Mouse (Mus musculus): ENCODE measurements at regions not wholly inside any gene's neighbourhood (a gene's known extent, or its start where the extent isn't known, plus 50 kb on each side); places are given as distances from the start of the nearest gene placed in this dataset.

DNA sequence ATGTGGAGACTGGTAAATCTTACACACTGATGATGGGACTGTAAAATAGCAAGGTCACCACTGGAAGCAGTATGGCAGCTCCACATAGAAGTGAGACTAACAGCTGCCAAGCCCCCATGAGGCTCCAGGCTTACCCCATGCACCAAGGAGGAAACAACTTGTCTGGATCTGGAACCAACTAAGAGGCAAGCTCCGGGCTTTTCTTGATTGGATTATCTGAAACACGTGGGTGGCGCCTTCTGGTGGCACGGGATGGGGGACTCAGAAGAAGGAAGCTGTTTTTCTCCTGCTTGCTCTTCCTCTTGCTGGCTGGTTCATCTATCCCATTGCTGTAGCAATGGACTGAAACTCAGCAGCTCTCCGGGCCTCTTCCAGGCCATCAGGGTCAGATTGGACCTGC is 171.5 kb upstream of the Sulf2 start:
- Histone ChIP-seq H3K4me3 (ENCODE audit: low read depth, low read length) (no peak overlapping the region), H3K9me3 (replicated peaks; ENCODE audit: control insufficient read depth, low read length) (no peaks in the 10 kb centered on the region), H3K9ac (ENCODE audit: low read depth, low read length) (no peak overlapping the region), H3K4me2 (ENCODE audit: low read depth, low read length) (no peak overlapping the region), H3K27ac (ENCODE audit: low read length) (no peak overlapping the region), H3K27me3 (ENCODE audit: control insufficient read depth, insufficient read depth, low read depth, low read length) (no peaks in the 10 kb centered on the region), H3K36me3 (ENCODE audit: control insufficient read depth, insufficient read depth) (no peaks in the 10 kb centered on the region), H3K4me1 (ENCODE audit: control insufficient read depth, low read depth, low read length) (no peaks in the 10 kb centered on the region)
- 52% methylated on average over 5 of the region's 5 CpGs for WGBS (ENCODE audit: insufficient replicate concordance)
- ATAC-seq (ENCODE audit: low read depth), result no peak

DNA sequence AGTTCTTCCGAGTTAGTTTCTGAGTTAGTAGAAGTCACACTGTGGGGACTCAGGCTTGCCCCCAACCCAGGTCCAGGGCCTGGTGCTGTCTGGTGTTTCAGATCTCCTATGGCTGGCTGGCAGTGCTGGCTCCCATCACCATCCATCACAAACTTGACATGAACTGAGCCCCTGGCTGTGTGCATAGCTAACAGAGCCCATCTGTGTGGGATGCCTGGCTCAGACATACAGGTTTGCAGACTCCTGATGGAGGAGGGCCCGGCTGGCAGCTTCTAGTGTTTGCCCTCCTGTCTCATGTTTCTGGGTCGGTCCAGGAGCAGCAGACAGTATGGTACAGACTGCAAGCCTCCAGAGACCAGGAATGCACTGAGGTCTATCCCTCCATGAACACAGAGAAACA is 169.5 kb upstream of the Sulf2 start:
- Histone ChIP-seq H3K4me3 (ENCODE audit: low read depth, low read length) (no peak overlapping the region), H3K27ac (ENCODE audit: low read length) (no peak overlapping the region), H3K4me2 (ENCODE audit: low read depth, low read length) (no peak overlapping the region), H3K9ac (ENCODE audit: low read depth, low read length) (no peak overlapping the region), H3K9me3 (replicated peaks; ENCODE audit: control insufficient read depth, low read length) (no peaks in the 10 kb centered on the region), H3K4me1 (ENCODE audit: control insufficient read depth, low read depth, low read length) (no peaks in the 10 kb centered on the region), H3K36me3 (ENCODE audit: control insufficient read depth, insufficient read depth) (no peaks in the 10 kb centered on the region), H3K27me3 (ENCODE audit: control insufficient read depth, insufficient read depth, low read depth, low read length) (no peaks in the 10 kb centered on the region)
- no peak for ATAC-seq (ENCODE audit: low read depth)
- 59% methylated on average over 3 of the region's 3 CpGs for WGBS (ENCODE audit: insufficient replicate concordance)

DNA sequence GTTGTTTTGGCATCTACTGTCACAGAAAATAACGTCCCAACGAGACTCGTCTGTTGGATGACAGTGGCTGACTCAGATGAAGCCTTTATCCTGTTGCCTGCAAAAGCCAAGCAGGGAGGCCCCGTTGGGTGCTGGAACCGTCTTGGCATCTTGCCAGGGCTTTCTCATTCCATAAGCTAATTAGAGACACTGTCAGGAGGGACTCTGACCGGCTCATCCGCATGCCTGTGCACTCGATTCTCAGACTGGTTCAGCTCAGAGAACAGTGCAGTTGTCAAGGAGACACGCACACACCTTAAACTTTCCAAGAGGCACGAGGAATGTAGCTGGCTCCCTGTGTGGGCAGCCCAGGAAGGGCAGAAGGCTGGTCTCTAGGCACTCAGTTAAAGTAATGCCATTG is 169.0 kb upstream of the Sulf2 start:
- no peaks in the 10 kb centered on the region for H3K9me3 ChIP-seq (replicated peaks; ENCODE audit: control insufficient read depth, low read length)
- no peak overlapping the region for H3K27ac ChIP-seq (ENCODE audit: low read length)
- no peaks in the 10 kb centered on the region for H3K4me1 ChIP-seq (ENCODE audit: control insufficient read depth, low read depth, low read length)
- no peaks in the 10 kb centered on the region for H3K27me3 ChIP-seq (ENCODE audit: control insufficient read depth, insufficient read depth, low read depth, low read length)
- no peak overlapping the region for H3K9ac ChIP-seq (ENCODE audit: low read depth, low read length)
- 63% methylated on average over 10 of the region's 10 CpGs for WGBS (ENCODE audit: insufficient replicate concordance)
- no peak for ATAC-seq (ENCODE audit: low read depth)
- no peaks in the 10 kb centered on the region for H3K36me3 ChIP-seq (ENCODE audit: control insufficient read depth, insufficient read depth)
- H3K4me2 ChIP-seq (ENCODE audit: low read depth, low read length), result no peak overlapping the region
- H3K4me3 ChIP-seq (ENCODE audit: low read depth, low read length), result no peak overlapping the region

DNA sequence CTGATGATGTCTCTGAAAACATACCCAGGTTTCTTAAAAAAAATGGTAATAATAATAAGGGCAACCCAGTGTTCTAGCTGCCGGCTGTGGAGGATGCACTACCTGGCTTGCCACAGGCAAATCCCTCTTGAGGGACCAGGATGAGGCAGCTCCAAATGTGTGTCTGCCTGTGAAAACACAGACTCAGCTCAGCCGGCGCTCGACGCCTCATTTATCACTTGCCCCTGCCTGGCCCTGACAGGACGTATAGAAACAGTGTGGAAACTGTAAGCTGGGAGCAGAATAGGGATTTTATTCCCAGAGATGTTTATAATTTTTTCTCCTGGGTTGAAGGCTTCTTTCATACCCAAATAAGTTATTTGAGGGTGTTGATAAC is 167.2 kb upstream of the Sulf2 start:
- WGBS (ENCODE audit: insufficient replicate concordance), result 66% methylated on average over 6 of the region's 6 CpGs
- Histone ChIP-seq H3K27me3 (ENCODE audit: control insufficient read depth, insufficient read depth, low read depth, low read length) (no peaks in the 10 kb centered on the region), H3K9ac (ENCODE audit: low read depth, low read length) (no peak overlapping the region), H3K9me3 (replicated peaks; ENCODE audit: control insufficient read depth, low read length) (no peaks in the 10 kb centered on the region), H3K4me2 (ENCODE audit: low read depth, low read length) (no peak overlapping the region), H3K36me3 (ENCODE audit: control insufficient read depth, insufficient read depth) (no peaks in the 10 kb centered on the region), H3K27ac (ENCODE audit: low read length) (no peak overlapping the region), H3K4me3 (ENCODE audit: low read depth, low read length) (no peak overlapping the region), H3K4me1 (ENCODE audit: control insufficient read depth, low read depth, low read length) (no peaks in the 10 kb centered on the region)
- ATAC-seq (ENCODE audit: low read depth), result no peak

DNA sequence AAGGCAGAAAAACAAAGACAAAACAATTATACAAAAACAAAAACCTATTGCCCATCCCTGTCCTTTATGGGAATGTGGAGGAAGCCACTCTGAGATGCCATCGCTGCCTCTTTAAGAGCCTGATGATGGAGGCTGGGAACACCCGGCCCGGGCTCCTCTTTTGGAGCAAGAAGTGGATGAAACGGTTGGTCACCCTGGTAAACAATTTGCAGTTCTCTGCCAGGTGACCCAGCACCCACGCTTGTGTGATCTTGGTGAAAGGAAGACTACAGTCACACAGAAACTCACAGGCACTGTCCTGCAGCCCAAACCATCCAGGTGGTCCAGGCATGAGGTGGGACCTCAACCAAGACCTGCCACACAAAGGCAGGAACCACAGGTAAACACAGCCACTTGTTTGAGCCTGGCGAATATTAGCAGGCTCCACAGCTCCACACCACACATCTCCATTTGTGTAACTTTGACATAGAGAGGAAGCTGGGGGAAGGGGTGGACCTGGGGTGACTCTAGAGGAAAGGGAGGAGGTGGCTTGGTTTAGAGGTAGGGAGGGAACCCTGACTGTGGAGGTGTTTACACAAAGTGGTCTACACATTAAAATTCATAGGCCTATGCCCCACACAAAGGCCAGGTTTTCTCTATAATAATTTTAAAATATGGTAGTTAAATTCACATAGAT is 166.7 kb upstream of the Sulf2 start:
- Histone ChIP-seq H3K4me1 (ENCODE audit: control insufficient read depth, low read depth, low read length) (no peaks in the 10 kb centered on the region), H3K36me3 (ENCODE audit: control insufficient read depth, insufficient read depth) (no peaks in the 10 kb centered on the region), H3K9me3 (replicated peaks; ENCODE audit: control insufficient read depth, low read length) (no peaks in the 10 kb centered on the region), H3K9ac (ENCODE audit: low read depth, low read length) (no peak overlapping the region), H3K4me3 (ENCODE audit: low read depth, low read length) (no peak overlapping the region), H3K27me3 (ENCODE audit: control insufficient read depth, insufficient read depth, low read depth, low read length) (no peaks in the 10 kb centered on the region), H3K4me2 (ENCODE audit: low read depth, low read length) (no peak overlapping the region), H3K27ac (ENCODE audit: low read length) (no peak overlapping the region)
- 51% methylated on average over 6 of the region's 6 CpGs for WGBS (ENCODE audit: insufficient replicate concordance)
- no peak for ATAC-seq (ENCODE audit: low read depth)

DNA sequence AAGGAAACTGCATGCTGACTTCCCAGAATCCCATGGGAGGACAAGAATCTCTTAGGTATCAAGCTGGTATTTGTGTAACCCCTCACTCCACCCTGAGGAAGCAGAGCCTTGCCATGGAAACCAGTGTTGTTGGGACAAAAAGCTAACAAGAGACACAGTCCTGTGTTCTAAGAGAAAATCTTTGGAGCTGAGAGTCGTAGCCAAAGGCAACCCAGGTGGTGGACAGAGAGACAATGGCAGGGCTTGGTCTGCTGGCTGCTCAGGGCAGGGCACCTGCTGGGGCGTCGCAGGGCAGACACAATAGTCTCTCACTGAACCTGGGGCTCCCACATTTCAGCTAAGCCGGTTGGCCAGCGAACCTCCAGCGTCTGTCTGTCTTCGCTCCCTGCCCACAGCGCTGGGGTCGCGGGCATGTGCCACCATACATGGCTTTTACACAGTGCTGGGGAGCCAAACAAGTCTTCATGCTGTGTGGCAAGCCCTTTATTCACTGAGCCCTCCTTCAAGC is 161.0 kb upstream of the Sulf2 start:
- H3K9me3 ChIP-seq (replicated peaks; ENCODE audit: control insufficient read depth, low read length), result no peaks in the 10 kb centered on the region
- H3K27me3 ChIP-seq (ENCODE audit: control insufficient read depth, insufficient read depth, low read depth, low read length), result no peaks in the 10 kb centered on the region
- no peak overlapping the region for H3K4me3 ChIP-seq (ENCODE audit: low read depth, low read length)
- H3K4me2 ChIP-seq (ENCODE audit: low read depth, low read length), result no peak overlapping the region
- WGBS (ENCODE audit: insufficient replicate concordance), result 42% methylated on average over 10 of the region's 10 CpGs
- H3K9ac ChIP-seq (ENCODE audit: low read depth, low read length), result no peak overlapping the region
- no peaks in the 10 kb centered on the region for H3K4me1 ChIP-seq (ENCODE audit: control insufficient read depth, low read depth, low read length)
- H3K36me3 ChIP-seq (ENCODE audit: control insufficient read depth, insufficient read depth), result no peaks in the 10 kb centered on the region
- H3K27ac ChIP-seq (ENCODE audit: low read length), result no peak overlapping the region
- ATAC-seq (ENCODE audit: low read depth), result no peak

DNA sequence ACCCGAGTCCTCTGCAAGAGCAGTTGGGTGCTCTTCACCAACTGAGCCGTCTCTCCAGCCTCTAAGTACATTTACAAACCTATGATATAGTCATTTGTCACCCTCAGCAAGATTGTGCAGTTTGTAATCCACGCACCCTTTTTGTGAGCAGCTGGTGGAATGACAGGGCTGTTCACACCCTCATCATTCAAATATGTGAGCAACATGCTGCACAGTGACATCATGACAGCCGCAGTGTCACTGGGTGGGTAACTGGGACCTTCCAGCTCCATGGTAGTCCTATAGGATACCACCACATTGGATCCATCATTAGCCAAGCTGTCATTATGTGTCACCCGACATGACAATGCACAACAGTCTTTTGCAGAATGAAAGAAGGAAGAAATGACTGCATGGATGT is 155.0 kb upstream of the Sulf2 start:
- Histone ChIP-seq H3K27me3 (ENCODE audit: control insufficient read depth, insufficient read depth, low read depth, low read length) (no peaks in the 10 kb centered on the region), H3K4me1 (ENCODE audit: control insufficient read depth, low read depth, low read length) (no peaks in the 10 kb centered on the region), H3K27ac (ENCODE audit: low read length) (no peak overlapping the region), H3K4me3 (ENCODE audit: low read depth, low read length) (no peak overlapping the region), H3K4me2 (ENCODE audit: low read depth, low read length) (no peak overlapping the region), H3K9me3 (replicated peaks; ENCODE audit: control insufficient read depth, low read length) (no peaks in the 10 kb centered on the region), H3K36me3 (ENCODE audit: control insufficient read depth, insufficient read depth) (no peaks in the 10 kb centered on the region), H3K9ac (ENCODE audit: low read depth, low read length) (no peak overlapping the region)
- WGBS (ENCODE audit: insufficient replicate concordance), result 61% methylated on average over 5 of the region's 5 CpGs
- ATAC-seq (ENCODE audit: low read depth), result no peak

DNA sequence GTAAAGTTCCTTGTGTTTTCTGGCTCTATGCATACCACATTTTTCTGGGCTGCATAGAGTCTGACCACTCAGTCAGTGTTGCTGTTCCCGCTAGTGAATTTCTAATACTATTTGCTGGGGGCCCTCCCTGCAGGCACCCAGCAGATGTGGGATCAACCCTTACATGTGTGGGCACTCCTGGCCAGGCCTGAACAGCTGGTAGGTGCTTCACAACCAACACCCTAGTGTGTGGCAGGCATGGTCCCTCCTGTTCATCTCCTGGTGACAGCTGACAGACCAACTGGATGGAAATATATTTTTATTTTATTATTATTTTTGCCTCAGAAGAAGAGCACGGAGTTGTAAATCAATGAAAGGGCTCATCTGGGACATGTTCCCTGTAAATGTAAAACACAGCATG is 154.4 kb upstream of the Sulf2 start:
- no peaks in the 10 kb centered on the region for H3K4me1 ChIP-seq (ENCODE audit: control insufficient read depth, low read depth, low read length)
- no peak overlapping the region for H3K4me2 ChIP-seq (ENCODE audit: low read depth, low read length)
- no peak for ATAC-seq (ENCODE audit: low read depth)
- H3K4me3 ChIP-seq (ENCODE audit: low read depth, low read length), result no peak overlapping the region
- H3K27ac ChIP-seq (ENCODE audit: low read length), result no peak overlapping the region
- no peaks in the 10 kb centered on the region for H3K9me3 ChIP-seq (replicated peaks; ENCODE audit: control insufficient read depth, low read length)
- no peak overlapping the region for H3K9ac ChIP-seq (ENCODE audit: low read depth, low read length)
- no peaks in the 10 kb centered on the region for H3K36me3 ChIP-seq (ENCODE audit: control insufficient read depth, insufficient read depth)
- H3K27me3 ChIP-seq (ENCODE audit: control insufficient read depth, insufficient read depth, low read depth, low read length), result no peaks in the 10 kb centered on the region
- 58% methylated on average over 2 of the region's 2 CpGs for WGBS (ENCODE audit: insufficient replicate concordance)

DNA sequence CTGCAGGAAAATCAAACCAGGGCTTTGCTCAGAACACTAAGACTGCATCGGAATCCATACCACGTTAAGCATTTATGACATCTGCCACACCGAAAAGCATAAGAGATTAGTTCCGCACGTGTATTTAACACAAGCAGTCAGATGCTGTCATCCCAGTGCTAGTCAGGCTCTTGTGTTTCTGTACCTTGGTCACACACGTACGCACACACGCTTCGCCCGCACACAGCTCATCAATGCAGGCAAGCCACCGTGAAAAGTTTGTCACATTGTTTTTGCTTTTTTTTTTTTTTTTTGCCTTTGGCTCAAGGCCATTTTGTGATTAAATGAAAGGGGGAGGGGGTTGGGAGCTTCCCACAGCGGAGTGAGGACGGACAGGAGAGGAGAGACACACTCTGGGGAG is 152.1 kb upstream of the Sulf2 start:
- ATAC-seq (ENCODE audit: low read depth), result no peak
- Histone ChIP-seq H3K9me3 (replicated peaks; ENCODE audit: control insufficient read depth, low read length) (no peaks in the 10 kb centered on the region), H3K4me3 (ENCODE audit: low read depth, low read length) (no peak overlapping the region), H3K36me3 (ENCODE audit: control insufficient read depth, insufficient read depth) (no peaks in the 10 kb centered on the region), H3K9ac (ENCODE audit: low read depth, low read length) (no peak overlapping the region), H3K27me3 (ENCODE audit: control insufficient read depth, insufficient read depth, low read depth, low read length) (no peaks in the 10 kb centered on the region), H3K4me2 (ENCODE audit: low read depth, low read length) (no peak overlapping the region), H3K27ac (ENCODE audit: low read length) (no peak overlapping the region), H3K4me1 (ENCODE audit: control insufficient read depth, low read depth, low read length) (no peaks in the 10 kb centered on the region)
- WGBS (ENCODE audit: insufficient replicate concordance), result 72% methylated on average over 13 of the region's 13 CpGs
